Mouse (Mus musculus): ENCODE measurements around the gene Sohlh2.
A peak's percentile ranks its signal among the peaks of the same experiment; 100 is the strongest.

Sohlh2 gene

DNA sequence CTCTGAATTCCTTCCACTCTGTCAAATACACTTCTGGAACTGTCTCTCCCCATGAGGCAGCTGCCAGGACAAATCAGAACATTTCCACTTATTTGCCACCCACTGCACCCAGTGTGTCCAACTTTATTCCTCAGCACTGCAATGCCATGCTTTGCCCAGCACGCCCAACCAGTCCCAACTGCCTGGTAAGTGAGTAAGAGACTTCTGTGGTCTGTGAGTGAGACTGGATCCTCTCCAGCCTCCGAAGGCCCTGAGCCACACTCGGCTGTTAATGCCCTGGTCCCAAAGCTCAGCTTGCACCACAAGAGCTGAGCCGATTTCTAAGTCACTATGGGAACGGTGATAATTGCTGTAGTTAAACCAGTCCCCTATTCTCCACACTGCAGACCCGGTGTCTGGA lies 25.8 kb downstream of the Sohlh2 start:
- DNase-seq (ENCODE audit: low read depth, low spot score), result no peak

DNA sequence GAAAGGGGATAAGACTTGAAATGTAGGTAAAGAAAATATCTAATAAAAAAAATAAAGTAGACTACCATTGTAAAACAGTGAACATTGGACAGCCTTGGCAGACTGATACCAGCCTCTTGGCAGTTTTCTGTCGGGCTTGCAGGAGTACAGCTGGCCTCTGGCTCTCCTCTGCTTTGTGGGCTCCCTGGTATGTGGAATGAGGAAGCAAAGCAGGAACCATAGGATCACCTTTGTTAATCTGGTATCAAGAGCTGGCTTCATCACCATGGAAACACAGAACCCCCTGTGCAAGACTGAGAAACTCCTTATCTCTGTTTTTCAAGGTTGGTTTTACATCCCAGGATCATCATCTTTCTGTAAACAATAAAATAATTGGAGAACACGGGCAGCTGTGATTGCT lies 30.4 kb downstream of the Sohlh2 start:
- no peak for DNase-seq (ENCODE audit: low read depth, low spot score)

- DNase-seq (ENCODE audit: low read depth, low spot score), result no peak
Measured at GRCm38 (mm10) chr3:55213785-55214184, 32.0 kb downstream of the Sohlh2 start.

DNA sequence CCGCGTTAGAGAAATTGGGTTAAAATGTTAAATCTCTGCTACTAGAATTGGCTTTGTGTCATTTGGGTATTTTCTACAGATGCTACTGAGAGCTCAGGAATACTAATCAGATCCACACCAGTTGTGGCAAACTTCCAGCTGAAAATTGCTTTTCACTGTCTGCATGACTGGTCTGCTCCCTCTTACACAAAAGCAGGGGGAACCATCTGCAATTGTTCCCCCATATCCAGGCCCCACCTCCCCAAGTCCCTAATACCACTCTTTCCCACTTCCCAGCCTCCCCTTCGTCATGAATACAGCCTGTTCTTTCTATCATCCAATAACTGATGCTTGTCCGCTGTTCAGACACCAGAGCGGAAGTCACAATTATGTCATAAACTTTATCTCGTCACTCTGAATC lies 32.6 kb downstream of the Sohlh2 start:
- DNase-seq (ENCODE audit: low read depth, low spot score), result no peak

GRCm38 (mm10) chr3:55222502-55222901 lies 40.7 kb downstream of the Sohlh2 start:
- DNase-seq (ENCODE audit: low read depth, low spot score), result no peak

DNA sequence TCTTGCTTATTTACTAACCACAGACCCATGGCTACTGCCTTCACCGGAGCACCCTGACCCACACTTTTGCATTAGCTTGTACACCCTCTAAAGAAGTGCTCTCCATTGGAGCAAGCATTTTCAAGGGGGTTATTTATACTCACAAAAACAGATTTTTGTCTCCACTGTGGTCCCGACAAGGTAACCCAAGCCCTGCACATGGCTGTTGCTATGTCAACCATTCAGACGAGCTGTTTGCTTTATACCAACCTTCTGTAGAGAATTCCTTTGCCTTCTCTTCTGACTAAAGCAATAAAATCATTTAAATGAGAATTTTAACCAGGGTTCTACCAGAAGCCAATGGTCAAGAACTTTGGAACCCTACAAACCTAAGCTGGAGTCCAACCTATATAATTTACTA lies 42.0 kb downstream of the Sohlh2 start:
- no peak for DNase-seq (ENCODE audit: low read depth, low spot score)

DNA sequence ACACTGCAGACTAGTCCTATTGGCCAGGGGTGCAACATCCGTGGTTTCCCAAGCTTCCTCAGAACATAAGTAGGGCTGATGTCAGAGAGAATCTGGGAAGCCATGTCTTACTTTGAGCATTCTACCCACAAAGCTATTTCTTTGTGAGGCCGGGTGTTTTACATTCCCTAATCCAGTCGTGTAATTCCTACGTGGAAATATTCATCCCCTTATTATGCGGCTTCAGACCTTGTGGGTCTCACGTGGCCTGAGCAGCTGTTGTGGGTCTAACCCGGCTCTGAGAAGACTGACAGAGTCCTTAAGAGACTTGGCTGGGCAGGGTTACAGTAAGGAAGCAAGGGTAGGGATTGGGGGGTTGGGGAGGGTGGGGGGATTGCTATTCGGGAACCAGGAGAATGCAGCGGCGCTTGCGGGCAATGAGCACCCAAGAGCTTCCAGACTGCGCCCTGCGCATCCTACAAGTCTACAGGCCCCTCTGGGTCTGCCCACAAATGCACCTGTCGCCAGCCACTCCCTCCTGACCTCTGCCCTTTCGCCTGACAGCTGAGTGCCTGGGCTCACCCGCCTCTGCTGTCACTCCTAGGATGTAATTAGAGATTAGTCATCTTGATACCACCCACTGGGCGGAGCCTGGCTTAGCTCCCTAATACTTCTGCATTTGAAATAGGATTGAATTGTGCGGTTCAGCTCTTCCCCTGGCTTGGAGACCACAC lies 44.8 kb downstream of the Sohlh2 start:
- DNase-seq (ENCODE audit: low read depth, low spot score), result no peak

- DNase-seq (ENCODE audit: low read depth, low spot score), result no peak
Measured at GRCm38 (mm10) chr3:55227214-55227581, 45.4 kb downstream of the Sohlh2 start.

DNA sequence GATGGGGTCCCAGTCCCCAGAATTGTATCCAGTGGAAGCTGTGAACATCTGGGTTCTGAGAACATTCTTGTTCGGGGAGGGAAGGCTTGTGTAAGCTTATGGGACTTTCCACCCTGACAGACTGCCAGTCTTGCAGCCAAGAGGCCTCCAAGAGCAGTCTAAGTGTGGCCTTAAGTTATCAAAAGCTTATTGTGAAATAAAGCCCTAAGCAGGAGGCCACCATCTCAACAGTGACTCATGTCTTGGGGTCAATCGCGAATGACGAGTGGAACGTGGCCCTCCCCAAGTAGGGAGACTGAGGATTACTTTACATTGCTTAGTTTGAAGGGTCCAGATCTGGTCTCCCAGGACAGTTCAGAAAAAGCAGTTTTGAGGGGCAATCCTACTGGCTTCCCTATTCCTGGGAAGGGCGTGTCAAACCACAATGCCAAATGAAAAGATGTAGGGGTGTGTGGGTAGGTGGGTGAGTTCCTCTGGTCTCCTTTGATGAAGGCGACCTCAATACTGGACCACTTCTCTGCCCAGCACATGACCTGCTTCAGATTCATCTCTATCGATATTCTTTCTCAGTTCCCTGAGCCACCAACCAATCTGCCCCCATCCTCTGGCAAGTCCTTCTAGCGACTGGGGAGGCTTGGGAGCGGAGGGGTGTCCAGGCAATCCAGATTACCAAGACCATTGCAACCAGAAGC lies 60.0 kb downstream of the Sohlh2 start, which contains the start of gene Dclk1:
Dclk1 (plus strand) TSS at position 635 of the 692 bp plus-strand sequence.
- no peak for DNase-seq (ENCODE audit: low read depth, low spot score)

DNA sequence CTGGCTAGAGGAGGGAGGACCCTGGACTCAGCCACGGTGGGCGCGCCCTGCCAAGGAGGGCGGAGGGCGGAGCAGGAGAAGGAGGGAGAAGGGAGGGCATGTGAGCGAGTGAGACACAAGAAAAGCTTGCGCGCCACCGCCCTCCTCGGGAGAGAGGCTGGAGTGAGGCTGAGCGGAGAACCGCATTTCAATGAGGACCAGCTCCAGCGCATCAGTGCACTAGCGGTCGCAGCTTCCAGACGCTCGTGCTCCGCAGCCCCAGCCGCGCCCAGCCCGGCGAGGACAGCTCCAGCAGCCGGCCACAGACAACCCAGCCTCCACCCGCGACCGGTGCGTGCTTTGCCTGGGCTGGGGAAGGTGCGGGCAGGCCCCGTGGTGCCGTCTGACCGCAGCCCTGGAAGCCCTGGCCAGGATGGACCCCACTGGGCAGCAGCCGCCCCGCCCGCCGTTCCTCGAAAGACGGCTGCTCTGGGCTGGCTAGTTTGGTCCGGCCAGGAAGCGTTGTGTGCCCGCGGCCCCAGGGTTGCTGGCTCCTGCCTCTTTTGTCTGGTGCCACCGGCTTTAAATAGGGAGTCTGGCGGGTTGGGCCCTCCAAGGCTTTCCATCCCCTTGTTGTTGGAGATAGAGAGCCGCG lies 60.7 kb downstream of the Sohlh2 start:
- peak; percentile 42 for DNase-seq (ENCODE audit: low read depth, low spot score)

DNA sequence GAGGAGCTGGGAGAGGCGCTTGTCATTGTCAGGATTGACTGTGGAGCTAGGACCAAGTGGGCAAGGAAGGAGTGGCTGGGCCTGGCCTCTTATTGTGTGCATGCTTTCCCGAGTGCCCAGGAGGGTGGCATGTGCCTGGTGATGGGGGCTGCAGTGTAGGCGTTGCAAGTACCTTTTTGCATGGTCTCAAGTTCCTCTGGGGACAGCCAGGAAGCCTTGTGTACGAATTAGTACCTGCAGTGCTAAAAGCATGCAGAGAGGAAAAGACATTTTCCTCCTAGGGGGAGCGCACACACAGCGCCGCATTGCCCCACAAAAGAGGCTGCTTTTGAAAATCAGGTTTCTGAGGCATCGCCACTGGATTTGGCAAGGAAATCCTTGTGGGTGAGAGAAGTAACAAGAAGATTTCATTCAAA lies 61.2 kb downstream of the Sohlh2 start:
- DNase-seq (ENCODE audit: low read depth, low spot score), result no peak

GRCm38 (mm10) chr3:55244087-55244486 lies 62.3 kb downstream of the Sohlh2 start:
- DNase-seq (ENCODE audit: low read depth, low spot score), result no peak

GRCm38 (mm10) chr3:55246618-55247272 lies 64.9 kb downstream of the Sohlh2 start:
- no peak for DNase-seq (ENCODE audit: low read depth, low spot score)

DNA sequence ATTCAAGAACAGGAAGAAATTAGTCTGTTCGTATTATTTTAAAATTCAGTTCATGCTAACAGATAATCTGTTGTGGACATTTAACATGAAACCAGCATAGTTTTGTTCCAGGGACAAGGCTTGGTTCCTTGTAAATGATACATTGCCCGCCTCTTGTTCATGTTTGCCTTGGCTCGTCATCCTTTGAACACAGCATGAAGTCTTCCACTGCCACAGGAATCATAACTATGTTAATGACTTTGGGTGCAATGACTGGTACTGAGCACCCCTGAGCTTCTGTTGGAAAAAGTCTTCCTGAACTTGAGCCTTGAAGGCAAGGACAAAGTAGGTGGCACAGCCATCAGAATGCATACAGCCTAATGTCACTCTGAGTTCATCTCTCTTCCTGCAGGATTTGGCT lies 66.2 kb downstream of the Sohlh2 start:
- no peak for DNase-seq (ENCODE audit: low read depth, low spot score)

GRCm38 (mm10) chr3:55248508-55248907 lies 66.7 kb downstream of the Sohlh2 start:
- DNase-seq (ENCODE audit: low read depth, low spot score), result no peak

DNA sequence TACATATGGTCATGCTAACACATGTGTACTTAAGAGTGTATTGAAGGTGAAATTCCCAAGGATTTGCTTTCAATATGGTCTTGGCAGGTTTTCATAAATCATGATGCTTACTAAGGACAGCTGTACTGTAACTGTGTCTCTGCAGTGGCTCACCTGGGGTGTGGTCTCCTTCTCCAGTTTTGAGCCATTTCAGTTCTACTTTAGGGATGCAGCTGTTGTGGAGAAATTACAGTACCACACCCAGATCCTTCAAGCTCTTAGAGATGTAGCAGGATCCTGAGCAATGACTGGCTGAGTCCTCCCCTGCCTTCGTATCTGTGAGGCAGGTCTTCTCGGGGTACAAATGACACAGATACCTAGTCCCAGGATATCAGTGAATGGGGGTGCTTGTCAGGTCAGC lies 68.8 kb downstream of the Sohlh2 start:
- no peak for DNase-seq (ENCODE audit: low read depth, low spot score)
